Mouse (Mus musculus) hindbrain, embryonic 10.5 days (tissue): ENCODE measurements at regions not wholly inside any gene's neighbourhood (a gene's known extent, or its start where the extent isn't known, plus 50 kb on each side); places are given as distances from the start of the nearest gene placed in this dataset.
"Not testable (repeated sequence)": the region's sequence is repeated elsewhere in the genome, so short reads cannot be mapped to it uniquely, and the experiment has no call there.

Experiments used
- DNase-seq: peaks from one replicate; pipeline ENCODE4 v3.0.0-alpha.2; 2017; ENCODE audit warnings: low spot score
- H3K27ac ChIP-seq: fragments of 300-500 bp; sonication (generic); 2 replicates; pipeline ENCODE4 v1.5.1; 2016; ENCODE audit warnings: mild to moderate bottlenecking, moderate library complexity
- H3K27me3 ChIP-seq: fragments of 300-500 bp; sonication (generic); 2 replicates; pipeline ENCODE4 v1.6.1; 2016; ENCODE audit warnings: mild to moderate bottlenecking; ENCODE audit not compliant: poor library complexity, insufficient read depth, severe bottlenecking
- H3K36me3 ChIP-seq: fragments of 300-500 bp; sonication (generic); 2 replicates; pipeline ENCODE4 v1.6.1; 2016; ENCODE audit warnings: mild to moderate bottlenecking, moderate library complexity
- H3K4me1 ChIP-seq: fragments of 300-500 bp; sonication (generic); replicated peaks from 2 replicates; pipeline ENCODE4 v1.6.1; 2016; ENCODE audit warnings: mild to moderate bottlenecking
- H3K4me3 ChIP-seq: fragments of 300-500 bp; sonication (generic); 2 replicates; pipeline ENCODE4 v1.5.1; 2016; ENCODE audit warnings: mild to moderate bottlenecking, moderate library complexity
- H3K9me3 ChIP-seq: fragments of 300-500 bp; sonication (generic); 2 replicates; pipeline ENCODE4 v1.6.1; 2016; ENCODE audit warnings: mild to moderate bottlenecking, moderate library complexity
- WGBS: fragments of 180-500 bp; shearing (Covaris S2); methylation state at CpG from one replicate; pipeline ENCODE4 v1.1.7; 2016; 5-methylcytosine and 5-hydroxymethylcytosine counted together

DNA sequence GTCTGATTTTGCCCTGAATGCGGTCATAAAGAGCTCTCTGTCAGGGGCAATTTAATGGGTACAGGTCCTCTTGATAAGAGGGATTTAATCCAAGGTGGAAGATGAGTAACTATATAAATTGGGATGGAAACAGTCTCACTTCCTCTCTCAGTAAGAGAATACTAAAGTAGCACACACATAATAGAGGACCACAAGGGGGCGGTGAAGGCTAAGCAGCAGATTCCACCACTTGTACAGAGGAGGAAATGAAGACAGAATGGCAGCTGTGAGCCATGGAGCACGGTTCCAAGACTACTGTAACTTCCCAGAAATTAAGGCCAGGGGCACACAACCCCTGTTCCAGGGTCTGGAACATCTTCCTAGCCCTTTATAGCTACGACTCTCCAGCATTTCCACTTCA is 262.6 kb upstream of the Ywhaq start:
- not testable (repeated sequence) for H3K27ac ChIP-seq, H3K36me3 ChIP-seq, H3K4me3 ChIP-seq, H3K4me1 ChIP-seq, H3K9me3 ChIP-seq, H3K27me3 ChIP-seq, DNase-seq
- 43% methylated on average over 4 of the region's 4 CpGs for WGBS

DNA sequence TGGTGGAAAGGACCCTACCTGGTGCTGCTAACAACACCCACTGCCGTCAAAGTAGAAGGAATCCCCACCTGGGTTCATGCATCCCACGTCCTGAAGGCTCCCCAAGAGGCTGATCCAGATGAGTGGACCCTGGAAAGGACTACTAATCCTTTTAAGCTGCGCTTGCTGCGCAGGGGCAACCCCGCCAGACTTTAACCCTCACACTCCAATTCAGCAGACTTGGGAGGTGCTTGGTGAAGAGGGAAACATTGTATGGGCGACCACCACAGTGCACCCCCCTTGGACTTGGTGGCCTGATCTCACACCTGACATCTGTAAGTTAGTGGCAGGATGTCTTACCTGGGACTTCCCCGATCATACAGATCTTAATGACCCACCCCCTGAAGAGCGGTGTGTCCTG is 231.9 kb upstream of the Ywhaq start:
- H3K36me3 ChIP-seq, H3K27me3 ChIP-seq, H3K4me3 ChIP-seq, H3K4me1 ChIP-seq, DNase-seq, H3K27ac ChIP-seq: not testable (repeated sequence)
- H3K9me3 ChIP-seq: peaks cover 95% of the 10 kb centered on the region
- 87% methylated on average over 8 of the region's 8 CpGs for WGBS

DNA sequence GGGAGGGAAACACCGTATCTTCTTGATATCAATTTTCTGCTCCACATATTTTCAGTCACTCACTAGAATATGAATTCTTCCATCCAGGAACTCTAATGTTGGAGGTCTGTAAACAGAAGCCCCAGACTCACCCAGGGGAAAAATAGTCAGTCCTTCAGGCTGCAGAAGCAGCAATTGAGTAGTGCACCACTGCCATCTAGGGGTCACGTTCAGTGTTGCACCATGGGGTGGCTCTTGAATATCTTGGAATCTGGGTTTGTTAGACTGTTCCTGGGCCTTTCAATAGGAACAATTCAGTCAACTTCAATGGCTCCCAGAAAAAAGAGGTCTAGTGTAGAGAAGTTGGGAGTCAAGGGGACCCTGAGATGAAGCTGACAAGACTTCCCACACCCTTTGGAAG is 196.3 kb upstream of the Ywhaq start:
- not testable (repeated sequence) for H3K4me3 ChIP-seq, H3K36me3 ChIP-seq, H3K27ac ChIP-seq, H3K27me3 ChIP-seq, H3K4me1 ChIP-seq
- peaks cover 17% of the 10 kb centered on the region for H3K9me3 ChIP-seq
- DNase-seq: peak; percentile 75
- 18% methylated on average over 2 of the region's 2 CpGs for WGBS

DNA sequence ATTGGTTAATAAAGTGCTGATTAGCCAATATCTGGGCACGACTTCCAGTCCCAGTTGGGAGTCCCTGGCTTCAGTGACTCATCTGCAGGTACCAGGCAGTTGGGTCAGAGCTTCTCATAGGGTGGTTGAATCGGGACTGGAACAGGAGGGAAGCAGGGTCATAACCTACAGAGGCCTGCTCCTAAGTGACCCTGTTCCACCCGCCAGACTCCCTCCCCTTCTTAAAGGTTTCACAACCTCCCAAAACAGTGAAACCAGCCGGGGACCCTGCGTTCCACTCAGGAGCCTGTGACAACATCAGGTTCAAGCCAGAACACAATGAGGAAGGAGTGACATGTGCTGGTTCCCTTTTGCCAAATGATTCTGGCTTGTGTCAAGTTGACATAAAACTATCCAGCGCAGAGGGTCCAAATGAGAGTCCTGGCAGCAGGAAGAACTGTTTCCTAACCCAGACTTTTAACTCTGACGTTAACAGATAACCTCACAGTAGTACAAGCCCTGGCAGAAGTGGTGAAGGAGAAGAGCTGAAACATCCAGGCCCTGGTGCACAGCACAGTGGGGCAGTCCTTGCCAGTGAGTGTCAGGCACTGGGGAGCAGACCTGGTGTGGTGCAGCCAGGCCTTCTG is 151.1 kb upstream of the Ywhaq start:
- DNase-seq: no peak
- Histone ChIP-seq H3K27ac (no peak overlapping the region), H3K36me3 (no peaks in the 10 kb centered on the region), H3K4me1 (no peaks in the 10 kb centered on the region), H3K27me3 (no peaks in the 10 kb centered on the region), H3K9me3 (peaks cover 19% of the 10 kb centered on the region; the same call in 1 of the 2 replicates), H3K4me3 (no peak overlapping the region)
- 83% methylated on average over 7 of the region's 7 CpGs for WGBS

DNA sequence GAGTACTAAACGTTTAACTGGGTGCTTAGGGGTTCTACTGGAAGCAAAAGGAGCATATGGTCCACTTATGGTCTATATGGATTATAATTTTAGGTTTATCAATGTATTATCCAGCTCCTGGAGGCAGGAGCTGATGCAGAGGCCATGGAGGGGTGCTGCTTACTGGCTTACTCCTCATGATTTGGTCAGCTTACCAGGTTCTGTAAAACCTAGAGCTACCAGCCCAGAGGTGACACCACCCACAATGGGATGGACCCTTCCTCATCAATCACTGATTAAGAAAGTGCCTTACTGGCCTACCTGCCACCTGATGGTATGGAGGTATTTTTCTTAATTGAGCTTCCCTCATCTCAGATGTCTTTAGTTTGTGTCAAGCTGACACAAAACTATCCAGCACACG is 126.5 kb upstream of the Ywhaq start:
- not testable (repeated sequence) for DNase-seq, H3K27me3 ChIP-seq, H3K36me3 ChIP-seq, H3K27ac ChIP-seq, H3K9me3 ChIP-seq, H3K4me3 ChIP-seq, H3K4me1 ChIP-seq
- WGBS: 53% methylated on average over 2 of the region's 2 CpGs

DNA sequence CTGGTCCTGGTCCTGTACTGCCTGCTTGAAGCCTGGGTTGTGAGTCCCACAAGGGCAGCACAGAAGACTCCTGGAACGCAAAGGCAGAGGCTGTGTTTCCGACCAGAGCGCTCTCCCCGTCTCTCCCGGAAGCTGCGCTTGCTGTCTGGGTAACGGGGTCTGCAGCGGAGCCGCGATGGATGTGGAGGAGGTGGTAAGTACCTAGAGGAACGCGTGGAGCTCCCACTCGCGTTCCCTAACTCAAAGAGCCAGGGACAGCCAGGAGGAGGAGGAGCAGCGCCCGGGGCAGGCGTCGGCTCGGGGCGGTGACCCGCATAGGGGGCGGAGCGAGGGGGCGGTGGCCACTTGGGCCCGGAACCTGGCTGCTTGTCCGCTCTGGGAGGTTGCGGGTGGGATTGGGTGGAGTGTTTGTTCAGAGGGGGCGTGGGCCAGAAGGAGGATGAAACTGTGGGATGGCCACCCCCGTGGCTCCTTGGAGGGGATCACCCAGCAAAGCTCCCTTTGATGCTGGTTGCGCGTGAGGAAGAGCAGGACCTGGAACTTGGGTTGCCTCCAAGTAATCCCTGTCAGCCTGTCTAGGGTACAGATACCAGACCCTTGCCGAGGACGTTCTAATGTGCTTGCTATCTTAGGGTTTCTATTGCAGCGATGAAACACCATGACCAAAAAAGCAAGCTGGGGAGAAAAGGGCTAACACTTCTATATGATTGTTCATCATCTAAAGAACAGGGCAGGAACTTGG is 125.9 kb upstream of the Ywhaq start:
- Histone ChIP-seq H3K4me3 (peak overlapping the region; percentile 65), H3K27ac (peak overlapping the region; percentile 79)
- H3K36me3 ChIP-seq, H3K9me3 ChIP-seq, H3K27me3 ChIP-seq, H3K4me1 ChIP-seq: not testable (repeated sequence)
- 4% methylated on average over 34 of the region's 34 CpGs for WGBS
- DNase-seq: peak; percentile 40

DNA sequence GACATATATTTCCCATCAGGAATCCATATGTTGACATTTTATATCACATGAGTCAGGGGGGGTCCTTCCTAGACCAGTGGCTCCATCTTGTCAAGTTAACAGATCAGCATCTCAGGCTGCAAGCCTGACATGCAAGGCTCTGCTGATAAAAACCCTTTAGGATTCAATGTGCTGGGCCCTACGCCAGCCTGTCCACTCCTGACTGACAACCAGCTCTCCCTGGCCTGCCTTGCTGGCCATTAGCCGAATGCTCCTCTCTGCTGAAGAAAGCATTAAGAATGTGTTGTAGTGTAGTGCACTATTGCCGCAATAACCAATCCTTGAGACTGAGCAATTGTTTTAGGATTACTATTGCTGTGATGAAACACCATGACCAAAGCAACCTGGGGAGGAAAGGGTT is 114.3 kb upstream of the Ywhaq start:
- no peak overlapping the region for H3K4me3 ChIP-seq
- H3K9me3 ChIP-seq: peaks cover 2% of the 10 kb centered on the region; the same call in 1 of the 2 replicates
- H3K4me1 ChIP-seq: no peaks in the 10 kb centered on the region
- H3K27me3 ChIP-seq: no peaks in the 10 kb centered on the region
- no peaks in the 10 kb centered on the region for H3K36me3 ChIP-seq
- no peak overlapping the region for H3K27ac ChIP-seq
- DNase-seq: no peak
- 90% methylated on average over 3 of the region's 3 CpGs for WGBS

DNA sequence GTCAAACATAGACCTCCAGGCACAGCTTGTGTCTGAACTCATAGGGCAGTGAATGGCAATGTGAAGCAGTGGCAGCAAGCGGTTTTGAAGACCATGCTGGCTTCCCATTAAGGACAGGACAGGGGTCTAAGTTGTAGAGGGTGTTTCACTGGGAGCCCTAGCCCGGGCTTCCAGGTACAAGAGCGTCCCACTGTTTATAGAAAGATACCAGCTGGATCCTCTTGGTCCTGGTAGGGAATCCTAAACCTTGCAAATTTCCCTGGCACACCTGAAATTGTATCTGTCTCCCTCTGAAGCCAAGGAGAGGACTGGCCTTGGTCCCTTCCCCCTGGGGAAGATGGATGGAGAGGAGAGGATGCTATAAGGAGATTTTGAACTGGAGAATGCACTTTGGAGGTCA is 111.9 kb upstream of the Ywhaq start:
- H3K27ac ChIP-seq, H3K27me3 ChIP-seq, H3K4me3 ChIP-seq, DNase-seq, H3K9me3 ChIP-seq, H3K4me1 ChIP-seq, H3K36me3 ChIP-seq: not testable (repeated sequence)
- 84% methylated on average over 3 of the region's 3 CpGs for WGBS

GRCm38 (mm10) chr12:21527336-21527735 is 109.9 kb upstream of the Ywhaq start:
- WGBS: 84% methylated on average over 8 of the region's 8 CpGs
- H3K27me3 ChIP-seq, H3K4me1 ChIP-seq, DNase-seq, H3K36me3 ChIP-seq, H3K27ac ChIP-seq, H3K9me3 ChIP-seq, H3K4me3 ChIP-seq: not testable (repeated sequence)

DNA sequence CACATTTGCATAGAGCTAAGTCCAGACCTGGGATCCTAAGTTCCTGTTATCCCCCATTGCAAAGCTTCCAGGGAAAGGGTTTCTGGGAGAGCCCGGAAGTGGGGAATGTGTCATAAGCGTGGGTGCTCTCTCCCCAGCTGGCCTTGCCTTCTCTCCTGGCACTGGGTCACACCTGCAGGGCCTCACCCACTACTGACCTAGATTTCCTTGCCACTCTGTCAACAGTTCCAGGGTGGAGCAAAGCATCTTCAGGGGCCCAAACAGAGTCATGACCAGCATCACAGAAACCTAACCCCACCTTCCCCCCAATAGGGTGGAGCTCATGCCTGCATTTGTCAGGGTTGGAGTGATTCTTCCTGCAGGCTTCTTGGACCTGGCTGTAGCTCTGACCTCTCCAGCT is 109.5 kb upstream of the Ywhaq start:
- not testable (repeated sequence) for DNase-seq, H3K27me3 ChIP-seq, H3K36me3 ChIP-seq, H3K4me1 ChIP-seq, H3K27ac ChIP-seq, H3K9me3 ChIP-seq, H3K4me3 ChIP-seq
- WGBS: 87% methylated on average over 2 of the region's 2 CpGs

DNA sequence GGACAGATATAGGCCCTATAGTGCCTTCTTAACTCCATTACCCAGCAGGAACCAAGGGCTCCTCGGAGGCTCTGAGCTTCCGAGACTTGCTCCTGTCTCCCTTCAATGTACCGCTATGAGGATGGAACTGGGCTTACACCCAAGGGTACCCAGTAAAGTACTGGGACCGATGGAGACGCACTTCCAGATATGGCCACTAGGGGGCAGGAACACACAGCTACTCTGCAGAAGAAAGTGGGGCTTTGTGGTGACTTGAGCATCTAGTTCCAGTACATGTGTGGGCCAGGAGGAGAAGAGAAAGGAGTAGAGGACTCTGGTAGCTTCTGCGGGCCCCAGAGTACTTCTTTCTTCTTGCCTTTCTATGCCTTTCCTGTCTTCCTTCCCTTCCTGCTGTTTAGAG is 108.1 kb upstream of the Ywhaq start:
- 39% methylated on average over 6 of the region's 6 CpGs for WGBS
- not testable (repeated sequence) for H3K27ac ChIP-seq, H3K36me3 ChIP-seq, H3K4me1 ChIP-seq, H3K27me3 ChIP-seq, DNase-seq, H3K4me3 ChIP-seq, H3K9me3 ChIP-seq

- Histone ChIP-seq H3K27ac (no peak overlapping the region), H3K27me3 (no peaks in the 10 kb centered on the region), H3K4me3 (no peak overlapping the region), H3K36me3 (no peaks in the 10 kb centered on the region), H3K9me3 (peaks cover 2% of the 10 kb centered on the region; the same call in 1 of the 2 replicates), H3K4me1 (no peaks in the 10 kb centered on the region)
- DNase-seq: no peak
- 32% methylated on average over 3 of the region's 3 CpGs for WGBS
Observed at GRCm38 (mm10) chr12:21522621-21523020, 105.2 kb upstream of the Ywhaq start.

- Histone ChIP-seq H3K9me3 (peaks cover 10% of the 10 kb centered on the region; the same call in 1 of the 2 replicates), H3K4me3 (no peak overlapping the region), H3K27ac (no peak overlapping the region), H3K4me1 (no peaks in the 10 kb centered on the region), H3K36me3 (no peaks in the 10 kb centered on the region), H3K27me3 (no peaks in the 10 kb centered on the region)
- DNase-seq: no peak
- WGBS: 47% methylated on average over 3 of the region's 3 CpGs
Observed at GRCm38 (mm10) chr12:21519058-21519457, 101.6 kb upstream of the Ywhaq start.

GRCm38 (mm10) chr12:21512736-21513135 is 95.3 kb upstream of the Ywhaq start:
- peaks cover 13% of the 10 kb centered on the region for H3K4me1 ChIP-seq
- no peak overlapping the region for H3K27ac ChIP-seq
- peaks cover 13% of the 10 kb centered on the region; the same call in 1 of the 2 replicates for H3K9me3 ChIP-seq
- no peak overlapping the region for H3K4me3 ChIP-seq
- no peaks in the 10 kb centered on the region for H3K27me3 ChIP-seq
- no peak for DNase-seq
- WGBS: 77% methylated on average over 2 of the region's 2 CpGs
- no peaks in the 10 kb centered on the region for H3K36me3 ChIP-seq
